Mouse (Mus musculus): ENCODE data around the gene Gm29644.
"Not testable (repeated sequence)": the region's sequence is repeated elsewhere in the genome, so short reads cannot be mapped to it uniquely, and the experiment has no call there.

The Gm29644 gene

GRCm38 (mm10) chrY:70303187-70303586, at the start of gene Gm29644, which contains the start of gene Gm29423:
Gm29644 (minus strand) TSS chrY:70303343.
Gm29423 (minus strand) TSS chrY:70303287.
- not testable (repeated sequence) for DNase-seq

- not testable (repeated sequence) for DNase-seq
Measured at GRCm38 (mm10) chrY:70273542-70273941, 29.6 kb downstream of the Gm29644 start, which contains the start of gene Gm21118. Gm21118 (minus strand) TSS chrY:70273642.
